Mouse (Mus musculus): Measurements from ENCODE around the gene Ablim1.

DNA sequence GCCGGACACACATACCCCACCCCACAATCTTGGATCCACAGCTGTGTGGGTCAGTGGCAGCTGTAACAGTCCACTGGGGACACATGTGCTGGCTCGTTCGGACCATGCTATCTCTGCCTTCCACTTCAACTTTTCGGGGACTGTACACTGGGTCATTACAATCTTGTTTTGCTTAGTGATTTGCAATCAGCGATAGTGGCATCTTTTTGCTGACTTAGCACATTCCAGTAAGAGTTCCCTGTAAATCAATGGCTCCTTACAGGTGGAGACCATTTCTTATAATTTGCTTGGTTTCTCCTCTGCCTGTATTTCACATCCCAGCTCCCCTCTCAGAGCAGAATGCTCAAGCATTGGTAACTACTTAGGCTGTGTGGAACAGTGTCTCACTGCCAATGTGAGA lies 140.7 kb downstream of the Ablim1 start:
- TF ChIP-seq CTCF (IDR thresholded peaks at IDR 0.05; ENCODE audit: low read depth) (no peak), EP300 (optimal IDR thresholded peaks at IDR 0.05) (no peak)

Measured in stomach, postnatal 0 days (tissue).